Mouse (Mus musculus) mammary gland, adult 2 months (tissue): Measurements from ENCODE around the gene Foxa1. TPM values are rescaled to one million over a fixed set of nuclear protein-coding genes. Genes with fewer than 3 reads are reported as not detected.

ENCODE experiments used
- polyA plus RNA-seq: library from polyadenylated mRNA; depleted of rRNA; stranded (reverse); fragments of >200 nt; gene quantifications from 2 replicates; pipeline ENCODE4 v1.2.3, GENCODE M21; 2012; ENCODE audit warnings: low replicate concordance; rRNA removed

Foxa1 gene
- 34.7 and 91.5 TPM in 2 replicates for polyA plus RNA-seq

DNA sequence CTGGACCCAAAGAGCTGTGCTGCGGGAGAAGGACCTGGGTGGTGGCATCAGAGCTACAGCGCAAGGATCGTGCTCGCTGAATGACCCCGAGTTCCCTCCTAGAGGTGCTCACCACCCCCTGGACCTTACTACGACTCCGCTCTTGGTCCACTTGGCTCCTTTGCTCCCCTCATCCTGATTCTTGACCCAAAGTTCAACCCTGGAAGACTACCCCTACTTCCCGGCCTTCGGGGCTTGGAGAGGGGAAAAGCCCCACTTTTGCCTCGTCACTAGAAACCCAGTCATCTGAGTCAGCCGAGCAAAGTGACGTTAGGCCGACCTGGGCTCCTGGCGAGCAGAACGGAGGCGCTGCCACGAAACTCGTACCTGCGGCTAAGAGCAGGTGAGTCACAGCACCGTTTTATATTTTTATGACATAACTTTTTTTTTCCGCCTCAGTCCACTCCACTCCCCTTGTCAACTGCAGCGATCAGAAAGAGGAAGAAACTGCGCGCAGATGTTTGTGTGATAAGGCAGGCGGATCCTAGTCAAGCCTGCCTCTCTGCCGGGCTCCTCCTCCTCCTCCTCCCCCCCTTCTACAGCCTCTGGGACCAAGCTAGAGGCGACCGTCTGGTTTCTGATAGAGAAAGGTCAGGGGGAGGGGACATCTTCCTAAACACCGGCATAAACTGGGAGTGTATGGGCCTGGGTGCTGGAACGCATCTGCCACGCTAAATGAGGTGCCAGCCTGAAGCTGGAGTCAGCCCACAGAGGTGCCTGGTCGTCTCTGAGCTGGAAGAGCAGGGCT, at the start of gene Foxa1:
Gene Foxa1 (minus strand): TSS at position 502 of the 787 bp plus-strand sequence.

DNA sequence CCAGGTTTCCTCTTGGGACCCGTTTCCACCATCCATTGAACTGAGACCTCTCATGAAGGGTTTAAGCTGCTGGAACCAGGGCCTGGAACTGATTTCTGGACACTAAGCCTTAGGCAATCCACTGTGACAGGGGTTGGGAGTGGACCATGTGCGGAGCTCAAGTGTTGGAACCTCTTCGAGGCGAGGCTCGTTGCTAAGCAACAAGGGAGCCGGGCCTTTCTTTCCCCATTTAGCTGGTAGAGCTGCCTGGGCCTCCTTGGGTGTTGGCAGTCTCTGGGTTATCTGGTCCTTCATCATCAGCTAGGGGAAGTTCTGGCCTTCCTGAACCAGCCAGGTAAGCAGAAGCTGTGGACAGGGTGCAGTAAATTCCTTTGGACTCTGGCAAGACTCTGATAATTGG, 17.2 kb upstream of the Foxa1 start, which contains the start of gene Ttc6:
Gene Ttc6 (plus strand): TSS at position 205 of the 400 bp plus-strand sequence.

Other genes with a start within 250 kb of the Foxa1 start
- 2.6 and 11.9 TPM in 2 replicates for gene Ttc6, start 17.2 kb upstream of the Foxa1 start, polyA plus RNA-seq